Mouse (Mus musculus): ENCODE measurements around the gene Il1rn. TPM values are rescaled to one million over a fixed set of nuclear protein-coding genes. Genes with fewer than 3 reads are reported as not detected.

Gene Il1rn
- polyA plus RNA-seq, 1 experiment from 2014 or later = 1.1 TPM

GRCm38 (mm10) chr2:24367030-24367894 lies 30.6 kb downstream of the Il1rn start, which contains the start of gene Psd4:
Psd4 (plus strand) TSS chr2:24367580.
- ATAC-seq (ENCODE audit: low FRiP score, low TSS enrichment) = peak; percentile 98
- no peaks in the 10 kb centered on the region for H3K9me3 ChIP-seq (ENCODE audit: low read length)
- H3K9ac ChIP-seq (replicated peaks; ENCODE audit: low read length) = peak within 1 kb of the TSS; percentile 49
- H3K4me2 ChIP-seq (replicated peaks; ENCODE audit: low read depth, low read length) = peak within 1 kb of the TSS; percentile 66
- H3K4me1 ChIP-seq (ENCODE audit: insufficient read depth, low read length) = peaks cover 11% of the 10 kb centered on the region; the same call in 1 of the 2 replicates
- 4% methylated on average over 46 of the region's 47 CpGs for WGBS
- no peaks in the 10 kb centered on the region for H3K27me3 ChIP-seq (ENCODE audit: insufficient read depth, low read length)
- peak within 1 kb of the TSS; percentile 29; the same call in 1 of the 2 replicates for H3K27ac ChIP-seq (ENCODE audit: low read length)
- H3K36me3 ChIP-seq (ENCODE audit: insufficient read depth, low read length) = no peaks in the 10 kb centered on the region
- peak within 1 kb of the TSS; percentile 40 for H3K4me3 ChIP-seq (ENCODE audit: low read length)

GRCm38 (mm10) chr2:24367895-24368261 lies 31.2 kb downstream of the Il1rn start:
- no peaks in the 10 kb centered on the region for H3K27me3 ChIP-seq (ENCODE audit: insufficient read depth, low read length)
- ATAC-seq (ENCODE audit: low FRiP score, low TSS enrichment) = peak; percentile 21; the same call in 1 of the 2 replicates
- H3K4me2 ChIP-seq (replicated peaks; ENCODE audit: low read depth, low read length) = peak overlapping the region; percentile 66
- H3K4me3 ChIP-seq (ENCODE audit: low read length) = peak overlapping the region; percentile 40
- peak overlapping the region; percentile 49; the same call in 1 of the 2 replicates for H3K9ac ChIP-seq (replicated peaks; ENCODE audit: low read length)
- no peaks in the 10 kb centered on the region for H3K36me3 ChIP-seq (ENCODE audit: insufficient read depth, low read length)
- 65% methylated on average over 4 of the region's 4 CpGs for WGBS
- H3K27ac ChIP-seq (ENCODE audit: low read length) = no peak overlapping the region
- H3K4me1 ChIP-seq (ENCODE audit: insufficient read depth, low read length) = peaks cover 11% of the 10 kb centered on the region; the same call in 1 of the 2 replicates
- no peaks in the 10 kb centered on the region for H3K9me3 ChIP-seq (ENCODE audit: low read length)

GRCm38 (mm10) chr2:24378747-24379450 lies 42.2 kb downstream of the Il1rn start:
- H3K27ac ChIP-seq (ENCODE audit: low read length) = no peak overlapping the region
- 73% methylated on average over 5 of the region's 5 CpGs for WGBS
- ATAC-seq (ENCODE audit: low FRiP score, low TSS enrichment) = no peak

GRCm38 (mm10) chr2:24382456-24383230 lies 46.0 kb downstream of the Il1rn start:
- no peak overlapping the region for H3K9ac ChIP-seq (replicated peaks; ENCODE audit: low read length)
- no peaks in the 10 kb centered on the region for H3K36me3 ChIP-seq (ENCODE audit: insufficient read depth, low read length)
- H3K4me1 ChIP-seq (ENCODE audit: insufficient read depth, low read length) = no peaks in the 10 kb centered on the region
- no peak overlapping the region for H3K27ac ChIP-seq (ENCODE audit: low read length)
- no peaks in the 10 kb centered on the region for H3K9me3 ChIP-seq (ENCODE audit: low read length)
- 80% methylated on average over 9 of the region's 9 CpGs for WGBS
- H3K27me3 ChIP-seq (ENCODE audit: insufficient read depth, low read length) = no peaks in the 10 kb centered on the region
- ATAC-seq (ENCODE audit: low FRiP score, low TSS enrichment) = no peak; the same call in 1 of the 2 replicates
- no peak overlapping the region for H3K4me3 ChIP-seq (ENCODE audit: low read length)
- H3K4me2 ChIP-seq (replicated peaks; ENCODE audit: low read depth, low read length) = no peak overlapping the region

More at GRCm38 (mm10) chr2:24378747-24379450, 42.2 kb downstream of the Il1rn start:
- Histone ChIP-seq H3K36me3 (ENCODE audit: insufficient read depth, low read length) (no peaks in the 10 kb centered on the region), H3K4me1 (ENCODE audit: insufficient read depth, low read length) (no peaks in the 10 kb centered on the region), H3K9me3 (ENCODE audit: low read length) (no peaks in the 10 kb centered on the region), H3K9ac (replicated peaks; ENCODE audit: low read length) (no peak overlapping the region), H3K27me3 (ENCODE audit: insufficient read depth, low read length) (no peaks in the 10 kb centered on the region), H3K4me3 (ENCODE audit: low read length) (no peak overlapping the region), H3K4me2 (replicated peaks; ENCODE audit: low read depth, low read length) (no peak overlapping the region)

- Histone ChIP-seq H3K4me3 (ENCODE audit: low read length) (no peak overlapping the region), H3K4me2 (replicated peaks; ENCODE audit: low read depth, low read length) (no peak overlapping the region), H3K36me3 (ENCODE audit: insufficient read depth, low read length) (no peaks in the 10 kb centered on the region), H3K27me3 (ENCODE audit: insufficient read depth, low read length) (no peaks in the 10 kb centered on the region), H3K9me3 (ENCODE audit: low read length) (no peaks in the 10 kb centered on the region), H3K9ac (replicated peaks; ENCODE audit: low read length) (no peak overlapping the region), H3K27ac (ENCODE audit: low read length) (no peak overlapping the region), H3K4me1 (ENCODE audit: insufficient read depth, low read length) (no peaks in the 10 kb centered on the region)
- WGBS = 81% methylated on average over 3 of the region's 3 CpGs
- no peak for ATAC-seq (ENCODE audit: low FRiP score, low TSS enrichment)
Observed at GRCm38 (mm10) chr2:24383636-24384035, 47.0 kb downstream of the Il1rn start.

GRCm38 (mm10) chr2:24384393-24384792 lies 47.7 kb downstream of the Il1rn start:
- no peaks in the 10 kb centered on the region for H3K27me3 ChIP-seq (ENCODE audit: insufficient read depth, low read length)
- no peak for ATAC-seq (ENCODE audit: low FRiP score, low TSS enrichment)
- no peak overlapping the region for H3K9ac ChIP-seq (replicated peaks; ENCODE audit: low read length)
- no peak overlapping the region for H3K27ac ChIP-seq (ENCODE audit: low read length)
- no peak overlapping the region for H3K4me3 ChIP-seq (ENCODE audit: low read length)
- H3K9me3 ChIP-seq (ENCODE audit: low read length) = no peaks in the 10 kb centered on the region
- H3K4me2 ChIP-seq (replicated peaks; ENCODE audit: low read depth, low read length) = no peak overlapping the region
- no peaks in the 10 kb centered on the region for H3K4me1 ChIP-seq (ENCODE audit: insufficient read depth, low read length)
- H3K36me3 ChIP-seq (ENCODE audit: insufficient read depth, low read length) = no peaks in the 10 kb centered on the region

- H3K9me3 ChIP-seq (ENCODE audit: low read length) = no peaks in the 10 kb centered on the region
- no peaks in the 10 kb centered on the region for H3K27me3 ChIP-seq (ENCODE audit: insufficient read depth, low read length)
- no peaks in the 10 kb centered on the region for H3K4me1 ChIP-seq (ENCODE audit: insufficient read depth, low read length)
- no peaks in the 10 kb centered on the region for H3K36me3 ChIP-seq (ENCODE audit: insufficient read depth, low read length)
- WGBS = 79% methylated on average over 14 of the region's 14 CpGs
- H3K4me3 ChIP-seq (ENCODE audit: low read length) = no peak overlapping the region
- no peak overlapping the region for H3K27ac ChIP-seq (ENCODE audit: low read length)
- H3K4me2 ChIP-seq (replicated peaks; ENCODE audit: low read depth, low read length) = no peak overlapping the region
- ATAC-seq (ENCODE audit: low FRiP score, low TSS enrichment) = no peak
- no peak overlapping the region for H3K9ac ChIP-seq (replicated peaks; ENCODE audit: low read length)
Observed at GRCm38 (mm10) chr2:24385111-24385961, 48.7 kb downstream of the Il1rn start.

GRCm38 (mm10) chr2:24386158-24386963 lies 49.7 kb downstream of the Il1rn start:
- H3K4me2 ChIP-seq (replicated peaks; ENCODE audit: low read depth, low read length) = no peak overlapping the region
- H3K27ac ChIP-seq (ENCODE audit: low read length) = no peak overlapping the region
- WGBS = 91% methylated on average over 21 of the region's 21 CpGs
- H3K4me3 ChIP-seq (ENCODE audit: low read length) = no peak overlapping the region
- H3K9me3 ChIP-seq (ENCODE audit: low read length) = no peaks in the 10 kb centered on the region
- no peaks in the 10 kb centered on the region for H3K4me1 ChIP-seq (ENCODE audit: insufficient read depth, low read length)
- no peak for ATAC-seq (ENCODE audit: low FRiP score, low TSS enrichment)
- H3K9ac ChIP-seq (replicated peaks; ENCODE audit: low read length) = no peak overlapping the region
- no peaks in the 10 kb centered on the region for H3K36me3 ChIP-seq (ENCODE audit: insufficient read depth, low read length)
- no peaks in the 10 kb centered on the region for H3K27me3 ChIP-seq (ENCODE audit: insufficient read depth, low read length)

Measured in kidney, embryonic 16.5 days (tissue).